Comparison of ENCODE assay signal across 13 mouse cellular contexts in genomic region chr5:146677151-146677515, GRCm38 (mm10).
A peak's percentile ranks its signal among the peaks of the same experiment; 100 is the strongest.
DNase-seq lines count a peak whose midpoint lies in the region; ATAC-seq lines count a peak whose summit lies in the region.
"Had no signal": no experiment of that assay in that cellular context is flagged by ENCODE, and none has a peak within 500 bp of the region (broad histone marks: within the 10 kb centered on the region; RNA-seq: fewer than 3 reads in every experiment).

No protein-coding gene starts in this region.

- no peak for ATAC-seq in lung, embryonic 16.5 days (ENCODE audit: low read depth)
- ATAC-seq in kidney, embryonic 14.5 days (ENCODE audit: low FRiP score, low TSS enrichment): no peak
- ATAC-seq in liver, embryonic 13.5 days (ENCODE audit: low read depth): no peak
- ATAC-seq: activated CD4-positive, CD25-positive, alpha-beta regulatory T cell, adult 4 months; hindbrain, postnatal 0 days had no signal

- peak overlapping the region; percentile 44 for H3K27ac ChIP-seq in lung, embryonic 16.5 days (ENCODE audit: low read length)
- H3K27ac ChIP-seq in kidney, embryonic 14.5 days (ENCODE audit: low read depth, low read length): peak overlapping the region; percentile 18; the same call in 1 of the 2 replicates
- H3K27ac ChIP-seq in liver, embryonic 13.5 days: peak overlapping the region; percentile 88
- H3K27ac ChIP-seq: heart, adult 2 months; hindbrain, postnatal 0 days had no signal

- peaks cover 16% of the 10 kb centered on the region for H3K4me1 ChIP-seq in lung, embryonic 16.5 days (replicated peaks; ENCODE audit: control insufficient read depth, insufficient read depth, low read length)
- H3K4me1 ChIP-seq in kidney, embryonic 14.5 days (ENCODE audit: control insufficient read depth, insufficient read depth, low read length): peaks cover 26% of the 10 kb centered on the region; the same call in 1 of the 2 replicates
- peaks cover 73% of the 10 kb centered on the region for H3K4me1 ChIP-seq in liver, embryonic 13.5 days (replicated peaks)

- H3K36me3 ChIP-seq in lung, embryonic 16.5 days (ENCODE audit: control insufficient read depth, insufficient read depth, low read length): no peaks in the 10 kb centered on the region
- H3K36me3 ChIP-seq in kidney, embryonic 14.5 days (ENCODE audit: control insufficient read depth, insufficient read depth, low read length): no peaks in the 10 kb centered on the region
- no peaks in the 10 kb centered on the region for H3K36me3 ChIP-seq in liver, embryonic 13.5 days

- no peak overlapping the region for H3K4me3 ChIP-seq in lung, embryonic 16.5 days (ENCODE audit: low read length)
- H3K4me3 ChIP-seq in kidney, embryonic 14.5 days (ENCODE audit: low read length): no peak overlapping the region
- H3K4me3 ChIP-seq in liver, embryonic 13.5 days (replicated peaks): no peak overlapping the region
- H3K4me3 ChIP-seq: heart, adult 2 months had no signal

- 74% methylated on average over 8 of the region's 8 CpGs for WGBS in lung, embryonic 16.5 days
- WGBS in kidney, embryonic 14.5 days: 66% methylated on average over 8 of the region's 8 CpGs
- 86% methylated on average over 8 of the region's 8 CpGs for WGBS in liver, embryonic 13.5 days (ENCODE audit: insufficient replicate concordance)

- peak overlapping the region; percentile 27; the same call in 1 of the 2 replicates for H3K4me2 ChIP-seq in lung, embryonic 16.5 days (ENCODE audit: low read depth, low read length)
- no peak overlapping the region for H3K4me2 ChIP-seq in kidney, embryonic 14.5 days (replicated peaks; ENCODE audit: low read depth, low read length)
- no peak overlapping the region for H3K4me2 ChIP-seq in liver, embryonic 13.5 days

- no peak for DNase-seq in lung, postnatal 14 days
- DNase-seq in liver, embryonic 13.5 days: no peak
- no peak for DNase-seq in right cerebral cortex, postnatal 4 days
- no peak for DNase-seq in frontal cortex, postnatal 14 days (ENCODE audit: low spot score in 2 of 2)
- no peak for DNase-seq in natural killer cell, adult 2 months (ENCODE audit: low spot score in 2 of 2)
- no peak for DNase-seq in thymus, postnatal 0 days (ENCODE audit: low spot score)
- DNase-seq: cerebellum, postnatal 36 days; midbrain, embryonic 14.5 days had no signal

- no peaks in the 10 kb centered on the region for H3K27me3 ChIP-seq in lung, embryonic 16.5 days (ENCODE audit: control insufficient read depth, insufficient read depth, low read depth, low read length)
- no peaks in the 10 kb centered on the region for H3K27me3 ChIP-seq in kidney, embryonic 14.5 days (ENCODE audit: control insufficient read depth, insufficient read depth, low read length)
- peaks cover 13% of the 10 kb centered on the region for H3K27me3 ChIP-seq in liver, embryonic 13.5 days

- H3K9me3 ChIP-seq in lung, embryonic 16.5 days (ENCODE audit: control insufficient read depth, low read length): no peaks in the 10 kb centered on the region
- no peaks in the 10 kb centered on the region for H3K9me3 ChIP-seq in kidney, embryonic 14.5 days (ENCODE audit: control insufficient read depth, low read length)
- H3K9me3 ChIP-seq in liver, embryonic 13.5 days (replicated peaks): no peaks in the 10 kb centered on the region

- H3K9ac ChIP-seq in lung, embryonic 16.5 days (ENCODE audit: low read length): no peak overlapping the region
- H3K9ac ChIP-seq in kidney, embryonic 14.5 days (ENCODE audit: low read depth, low read length): no peak overlapping the region
- H3K9ac ChIP-seq in liver, embryonic 13.5 days: no peak overlapping the region

Comparison
In these comparisons a context has a peak if more than half of its experiments do, and no peak if none do; other contexts are left out.
1. H3K27ac ChIP-seq: peak in every context shown above with its lines; median percentile 88 in liver, embryonic 13.5 days; 44 in lung, embryonic 16.5 days; 18 in kidney, embryonic 14.5 days.